Mouse (Mus musculus) cerebellum, postnatal 14 days (tissue): ENCODE measurements around the gene Tshz3.

ENCODE experiments used
- DNase-seq, 2 experiments: peaks; one replicate each; pipeline ENCODE4 v3.0.0; 2021; ENCODE audit warnings: mixed read lengths in 2 of 2

Tshz3 gene

DNA sequence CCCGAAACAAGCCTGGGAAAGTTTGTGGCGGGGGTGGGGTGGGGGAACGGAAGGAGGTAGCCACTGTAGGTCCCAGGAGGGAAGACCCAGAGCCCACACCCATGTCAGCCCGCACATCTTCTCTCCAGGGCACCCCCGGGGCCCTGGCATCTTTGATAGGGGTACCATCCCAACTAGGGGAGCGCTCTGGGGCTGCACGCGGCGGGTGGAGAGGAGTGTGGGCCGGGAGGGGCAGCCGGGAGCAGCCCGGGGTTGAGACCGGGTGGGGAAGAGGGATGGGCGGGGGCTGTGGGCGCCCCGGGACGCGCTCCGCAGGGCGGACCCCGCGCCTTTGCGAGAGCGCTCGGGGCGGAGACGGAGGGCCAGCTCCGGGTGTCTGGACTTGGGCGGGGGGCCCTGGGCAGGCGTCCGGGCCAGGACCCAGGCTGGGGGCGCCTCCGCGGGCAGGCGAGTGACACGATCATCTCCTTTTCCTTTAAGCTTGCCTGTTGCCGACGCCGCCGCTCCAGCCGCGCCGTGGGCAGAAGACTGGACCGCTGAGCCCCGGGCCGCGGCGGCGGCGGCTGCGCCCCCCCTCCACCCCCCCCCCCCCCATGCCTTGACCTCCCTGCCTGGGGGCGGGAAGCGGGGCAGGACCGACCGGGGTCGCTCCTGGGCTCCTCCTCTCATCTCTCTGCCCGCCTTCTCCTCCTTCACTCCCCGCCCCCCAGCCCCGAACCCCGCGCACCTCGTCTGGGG is 631 bp upstream of the Tshz3 start:
- DNase-seq = peak; percentile 66 to 73

DNA sequence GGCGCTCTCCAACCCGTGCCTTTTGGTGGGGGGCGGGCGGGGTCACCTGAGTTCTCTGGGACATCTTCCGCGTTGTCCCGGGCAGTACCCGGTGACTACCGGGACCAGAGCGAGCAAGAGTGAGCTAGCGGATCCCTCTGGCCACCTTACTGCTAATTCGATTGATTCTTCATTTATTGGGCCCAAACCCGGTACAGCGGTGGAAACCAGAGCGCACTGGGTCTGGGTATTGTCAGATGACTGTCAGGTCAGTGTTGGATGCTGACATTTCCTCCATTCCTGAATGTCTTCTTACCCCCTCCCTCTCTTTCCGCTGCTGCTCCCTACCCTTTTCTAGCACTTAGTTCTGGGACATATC is 650 bp downstream of the Tshz3 start:
- DNase-seq = no peak

DNA sequence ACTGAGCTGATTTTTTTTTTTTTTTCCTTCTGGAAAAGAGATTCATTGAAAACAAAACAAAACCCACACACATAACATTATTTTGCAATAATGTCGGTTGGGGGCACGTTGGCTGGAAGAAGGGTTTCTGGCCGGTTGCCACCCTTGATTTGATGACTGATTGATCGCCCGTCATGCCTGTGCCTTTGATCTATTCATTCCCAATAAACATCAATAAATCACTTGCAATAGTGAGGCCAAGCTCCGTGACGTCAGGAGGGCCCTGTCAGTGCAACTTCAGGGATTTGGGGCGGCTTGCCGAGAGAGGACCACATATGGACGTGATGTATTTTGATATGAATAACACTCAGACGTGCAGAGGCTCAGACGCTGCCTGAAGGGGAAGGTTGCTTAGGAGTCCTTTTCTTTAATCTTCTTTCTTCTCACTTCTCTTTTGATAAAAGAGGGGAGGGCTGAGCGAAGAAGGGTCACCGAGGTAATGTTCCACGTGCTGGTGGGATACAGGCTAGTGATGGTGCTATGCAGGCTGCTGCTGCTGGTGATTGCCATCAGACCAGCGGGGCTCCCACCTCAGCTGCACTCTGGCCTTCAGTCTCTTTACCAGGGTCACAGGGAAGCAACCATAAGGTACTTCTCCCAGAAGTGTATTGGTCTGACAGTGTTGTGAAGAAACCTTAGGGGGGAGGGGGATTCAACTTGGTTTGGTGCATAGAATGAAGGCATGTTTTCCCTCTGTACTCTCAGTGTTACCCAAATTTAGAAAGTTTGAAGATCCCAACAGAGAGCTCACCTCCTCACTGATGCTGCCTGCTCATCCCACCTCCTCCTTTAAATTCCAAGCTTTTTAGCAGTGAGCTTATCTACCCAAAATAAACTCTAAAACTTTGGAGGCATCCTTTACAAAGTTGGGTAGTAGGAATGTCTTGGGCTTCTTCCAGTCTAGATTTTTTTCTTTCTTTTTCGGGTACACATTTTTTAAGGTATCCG is 1.4 kb downstream of the Tshz3 start:
- DNase-seq = peak in 1 of 2 experiments; percentile 53

DNA sequence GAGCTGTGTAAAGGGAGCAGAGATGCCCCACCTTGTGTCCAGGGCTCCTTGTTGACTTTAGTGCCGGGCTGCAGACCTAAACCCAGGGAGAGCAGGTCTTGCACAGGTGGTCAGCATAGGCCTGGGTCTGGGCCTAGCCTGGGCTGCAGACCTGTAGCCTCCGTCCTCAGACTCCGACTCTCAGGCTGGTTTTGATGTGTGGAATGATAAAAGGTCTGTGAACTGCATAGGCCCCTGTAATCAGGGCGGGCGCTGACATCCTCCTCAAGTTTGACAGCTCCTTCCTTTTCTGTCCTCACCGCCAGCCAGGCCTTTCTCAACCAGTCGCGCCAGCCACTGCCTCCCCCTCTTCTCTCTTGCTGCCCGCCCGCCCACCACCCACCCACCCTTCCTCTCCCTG is 8.7 kb downstream of the Tshz3 start:
- DNase-seq = no peak

DNA sequence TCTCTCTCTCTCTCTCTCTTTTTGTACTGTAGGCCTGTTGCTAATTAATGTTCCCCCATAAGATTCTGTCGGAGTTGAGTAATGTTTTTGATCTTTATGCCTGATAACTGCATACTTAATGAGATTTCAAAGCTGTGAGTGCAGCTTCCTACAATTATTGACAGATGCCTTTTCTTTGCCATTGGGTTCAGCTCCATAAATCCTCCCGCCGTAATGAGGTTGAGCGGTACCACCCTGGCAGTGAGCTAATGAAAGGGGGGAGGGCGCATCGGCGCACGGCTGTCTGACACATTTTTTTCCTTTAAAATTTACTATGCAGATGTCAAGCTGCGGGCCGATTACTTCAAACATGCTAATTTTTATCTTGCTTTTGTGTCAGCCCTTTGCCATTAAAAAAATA is 9.3 kb downstream of the Tshz3 start:
- no peak for DNase-seq

DNA sequence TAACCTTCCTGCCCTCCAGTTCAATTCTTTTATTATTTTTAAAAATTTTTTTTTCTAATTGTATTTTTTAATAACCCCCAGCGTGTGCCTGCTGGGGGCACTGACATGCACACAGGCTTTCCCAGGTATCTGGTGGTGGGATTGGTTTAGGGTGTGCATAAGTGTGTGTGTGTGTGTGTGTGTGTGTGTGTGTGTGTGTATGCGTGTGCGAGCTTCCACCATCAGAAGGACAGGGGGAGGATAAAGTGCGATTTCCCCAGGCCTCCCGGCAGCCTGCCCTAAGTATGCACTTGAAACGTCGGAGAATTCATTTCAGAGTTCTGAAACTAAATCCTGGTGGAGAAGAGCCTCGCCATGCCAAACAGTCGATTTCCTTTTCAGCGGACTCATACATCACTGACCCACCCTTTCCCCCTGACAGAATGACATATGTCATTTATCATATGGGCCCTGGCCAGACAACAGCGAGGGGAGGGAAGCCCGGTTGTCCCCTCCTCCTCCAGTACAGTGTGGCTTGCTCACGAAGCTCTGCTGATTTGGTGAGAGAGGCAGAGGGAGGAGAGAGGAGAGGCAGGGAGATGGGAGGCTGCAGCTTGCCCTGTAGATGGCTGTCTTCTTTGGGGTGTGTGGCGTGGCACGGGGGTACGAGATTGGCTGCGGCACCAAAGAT is 9.9 kb downstream of the Tshz3 start:
- DNase-seq = peak in 1 of 2 experiments; percentile 31

DNA sequence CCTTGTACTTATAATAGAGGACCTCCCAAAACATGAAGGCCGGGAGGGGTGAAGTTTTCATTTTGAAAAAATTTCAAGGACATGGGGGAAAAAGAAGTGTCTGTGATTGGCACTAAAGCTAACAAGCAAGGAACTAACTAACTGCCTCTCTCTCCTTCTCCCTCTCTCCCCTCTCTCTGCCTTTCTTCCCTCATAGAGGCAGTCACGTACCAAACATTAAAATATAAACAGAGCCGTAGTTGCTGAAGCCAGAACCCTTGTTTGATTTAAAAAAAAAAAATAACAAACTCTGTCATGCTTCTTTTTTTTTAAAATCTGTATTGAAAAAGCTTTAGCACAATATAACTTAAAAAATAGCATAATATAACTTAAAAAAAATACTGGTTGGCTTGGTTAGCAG is 10.9 kb downstream of the Tshz3 start:
- DNase-seq = no peak

DNA sequence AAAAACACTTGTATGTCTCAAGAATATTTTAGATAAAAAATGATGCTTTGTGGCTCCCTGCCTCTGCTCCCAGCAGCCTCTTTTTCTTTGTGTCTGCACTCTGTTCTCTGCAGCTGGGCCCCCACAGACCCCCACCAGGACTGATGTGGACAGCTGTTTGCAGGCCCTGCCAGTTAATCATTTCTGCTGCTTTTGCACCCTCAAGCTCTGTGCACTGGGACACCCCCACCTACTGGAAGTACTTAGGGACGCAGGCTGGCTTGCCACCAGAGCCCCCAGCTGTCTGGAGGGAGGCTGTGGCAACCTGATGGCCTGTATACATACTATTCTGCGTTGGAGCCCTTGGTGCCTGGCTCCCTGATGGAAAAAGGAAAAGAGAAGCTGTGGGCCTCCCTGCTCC is 11.3 kb downstream of the Tshz3 start:
- peak in 1 of 2 experiments; percentile 49 for DNase-seq

DNA sequence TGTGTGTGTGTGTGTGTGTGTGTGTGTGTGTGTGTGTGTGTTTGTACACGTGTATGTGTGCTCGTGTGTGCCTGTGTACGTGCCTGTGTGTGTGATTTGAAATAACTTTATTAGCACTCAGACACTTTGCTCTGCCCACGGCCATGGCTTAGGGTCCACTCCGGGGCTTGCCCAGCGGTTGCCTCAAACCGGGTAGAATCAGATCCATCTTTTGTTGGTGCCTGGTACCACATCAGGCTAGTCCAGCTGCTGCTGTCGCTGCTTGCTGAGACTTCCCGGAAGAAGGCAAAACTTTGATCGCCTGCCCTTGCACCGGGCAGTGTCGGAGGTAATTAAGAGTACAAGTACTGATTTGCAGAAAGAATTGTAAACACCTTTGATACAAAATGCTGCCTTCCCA is 12.1 kb downstream of the Tshz3 start:
- DNase-seq = no peak

DNA sequence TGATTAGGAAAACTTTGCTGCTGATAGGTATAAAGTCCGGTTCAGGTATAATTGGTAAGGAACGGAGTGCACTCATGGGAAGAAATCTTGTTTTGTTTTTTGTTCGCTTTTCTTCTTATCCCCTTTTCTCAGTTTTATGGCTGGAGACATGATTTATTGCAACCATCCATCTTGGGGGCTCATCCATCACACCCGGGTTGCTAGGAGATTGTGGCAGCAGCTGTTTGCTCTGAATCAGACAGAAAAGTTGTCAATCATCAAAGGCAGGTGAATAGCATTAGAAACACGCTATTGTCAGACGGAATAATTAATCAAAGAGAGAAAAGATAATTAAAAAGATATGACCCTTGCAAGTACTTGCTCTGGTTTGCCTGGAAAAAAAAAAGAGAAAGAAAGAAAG is 12.5 kb downstream of the Tshz3 start:
- no peak for DNase-seq

DNA sequence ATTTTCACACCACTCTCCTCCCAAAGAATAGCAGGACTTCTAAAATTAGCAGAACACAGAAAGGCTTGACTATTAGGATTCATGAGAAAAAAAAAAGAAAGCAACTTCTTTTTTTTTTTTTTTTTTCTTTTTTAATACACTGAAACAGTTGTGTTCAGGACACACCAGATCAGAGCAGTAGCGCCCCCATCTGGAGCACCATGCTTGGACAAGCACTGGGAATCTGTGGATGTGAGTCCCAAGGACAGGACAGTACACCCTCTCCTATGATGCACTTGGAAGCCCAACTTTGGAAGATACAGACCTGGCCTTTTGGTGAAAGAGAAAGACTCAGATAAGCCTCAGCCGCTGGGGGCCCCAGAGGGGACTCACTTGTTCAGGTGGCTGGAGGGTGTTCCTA is 13.8 kb downstream of the Tshz3 start:
- peak; percentile 38 to 73 for DNase-seq

DNA sequence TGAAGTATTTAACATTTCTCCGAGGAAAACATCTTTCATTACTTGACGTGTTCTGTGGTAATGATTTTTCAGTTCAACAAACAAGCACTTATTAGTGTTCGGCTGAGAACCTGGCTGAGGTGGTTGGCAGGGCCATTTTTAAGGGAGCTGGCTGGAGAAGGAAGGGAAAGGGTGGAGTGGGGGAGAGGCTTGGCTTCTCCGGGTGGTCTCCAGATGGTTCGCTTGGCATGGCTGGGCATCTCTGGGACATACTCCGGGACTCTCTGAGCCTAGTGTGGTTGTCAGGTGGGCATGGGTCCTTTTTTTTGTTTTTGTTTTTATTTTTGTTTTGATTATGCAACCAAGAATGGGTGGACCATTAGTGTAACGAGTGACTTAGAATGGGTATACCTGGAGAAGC is 16.4 kb downstream of the Tshz3 start:
- DNase-seq = peak in 1 of 2 experiments; percentile 30

DNA sequence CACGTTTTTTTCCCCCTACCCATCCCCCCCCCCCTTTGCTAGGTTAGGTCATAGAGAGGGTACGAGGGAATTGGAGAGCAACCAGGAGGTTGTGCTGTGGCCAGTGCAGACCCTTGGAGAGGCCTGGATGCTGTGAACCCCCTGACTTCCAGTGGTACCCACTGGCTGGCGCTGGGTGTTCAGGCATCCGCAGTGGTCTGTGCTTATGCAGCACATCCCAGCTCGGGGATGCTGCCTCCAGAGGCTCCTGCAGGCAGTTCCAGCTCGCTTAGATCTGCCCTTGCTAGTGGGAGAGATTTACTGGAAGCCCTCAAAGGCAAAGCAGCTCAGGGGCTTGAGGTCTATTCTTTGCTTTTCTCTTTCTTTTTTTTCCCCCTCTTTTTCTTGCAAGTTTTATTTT is 19.3 kb downstream of the Tshz3 start:
- peak in 1 of 2 experiments; percentile 36 for DNase-seq

DNA sequence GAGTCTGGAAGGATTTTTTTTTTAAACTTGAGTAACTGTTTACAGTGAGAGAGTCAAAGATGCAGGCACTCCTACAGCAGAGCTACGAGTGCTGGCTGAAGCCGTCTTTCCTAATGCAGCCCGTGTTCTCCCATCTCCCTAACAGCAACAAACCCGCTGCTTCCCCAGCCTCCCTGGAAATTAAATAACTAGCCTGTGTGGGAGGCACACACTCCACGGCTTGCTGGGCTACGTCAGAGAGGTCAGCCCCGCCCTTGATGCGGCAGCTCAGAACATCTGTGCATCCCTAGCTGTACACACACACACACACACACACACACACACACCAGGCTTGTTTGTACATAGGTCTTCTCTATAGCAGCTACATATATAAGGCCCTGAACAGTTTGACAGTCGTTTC is 22.9 kb downstream of the Tshz3 start:
- DNase-seq = no peak

DNA sequence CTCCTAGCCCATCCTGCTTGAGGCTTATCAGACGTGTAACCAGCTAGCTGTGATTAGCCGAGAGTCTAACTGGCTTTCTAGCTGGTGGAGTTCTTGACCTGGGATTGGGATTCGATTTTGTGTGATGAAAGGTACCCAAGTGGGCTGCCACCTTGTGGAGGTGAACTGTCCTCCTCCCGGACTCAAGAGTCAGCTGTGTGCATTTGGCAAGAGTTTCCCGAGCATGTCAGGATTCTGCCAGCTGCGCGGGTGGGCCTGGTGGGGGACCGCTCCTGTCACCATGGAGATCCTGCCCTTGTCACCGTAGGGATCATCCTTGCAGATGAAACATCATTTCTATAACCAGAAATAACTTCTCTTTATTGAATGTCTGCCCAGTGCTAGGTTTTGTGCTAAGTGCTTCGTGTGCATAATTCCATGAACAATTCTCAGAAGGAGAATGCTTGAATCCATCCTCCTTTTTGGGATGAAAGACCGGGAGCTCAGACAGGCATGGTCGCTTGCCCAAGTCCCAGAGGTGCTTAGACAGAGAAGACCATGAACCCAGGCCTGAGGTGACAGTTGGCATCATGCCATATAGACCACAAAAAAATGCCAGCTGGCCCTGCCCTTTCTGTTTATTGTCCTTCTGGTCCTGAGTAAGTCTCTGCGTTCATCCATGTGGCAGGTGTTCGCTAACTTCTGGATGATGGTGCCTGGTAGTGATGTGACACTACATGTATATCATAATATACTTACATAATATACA is 38.6 kb downstream of the Tshz3 start:
- peak; percentile 57 to 65 for DNase-seq

DNA sequence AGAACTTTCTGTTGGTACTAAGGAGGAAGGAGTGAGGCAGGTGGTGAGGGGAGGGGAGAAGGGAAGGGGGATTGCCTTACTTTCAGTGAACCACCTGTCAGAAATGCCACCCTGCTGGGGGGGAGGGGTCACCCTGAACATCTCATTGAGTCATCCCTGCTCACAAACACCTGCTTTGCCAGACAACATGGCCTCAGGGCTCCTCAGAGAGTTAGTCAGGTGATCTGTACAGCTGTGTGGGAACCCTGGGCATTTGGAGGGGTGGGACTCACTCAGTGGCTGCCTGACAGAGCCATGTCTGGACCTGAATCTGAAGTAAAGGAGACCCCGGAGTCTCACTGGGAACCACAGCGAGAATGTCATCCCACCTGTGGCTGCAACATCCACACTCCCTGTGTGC is 53.6 kb downstream of the Tshz3 start:
- no peak for DNase-seq

DNA sequence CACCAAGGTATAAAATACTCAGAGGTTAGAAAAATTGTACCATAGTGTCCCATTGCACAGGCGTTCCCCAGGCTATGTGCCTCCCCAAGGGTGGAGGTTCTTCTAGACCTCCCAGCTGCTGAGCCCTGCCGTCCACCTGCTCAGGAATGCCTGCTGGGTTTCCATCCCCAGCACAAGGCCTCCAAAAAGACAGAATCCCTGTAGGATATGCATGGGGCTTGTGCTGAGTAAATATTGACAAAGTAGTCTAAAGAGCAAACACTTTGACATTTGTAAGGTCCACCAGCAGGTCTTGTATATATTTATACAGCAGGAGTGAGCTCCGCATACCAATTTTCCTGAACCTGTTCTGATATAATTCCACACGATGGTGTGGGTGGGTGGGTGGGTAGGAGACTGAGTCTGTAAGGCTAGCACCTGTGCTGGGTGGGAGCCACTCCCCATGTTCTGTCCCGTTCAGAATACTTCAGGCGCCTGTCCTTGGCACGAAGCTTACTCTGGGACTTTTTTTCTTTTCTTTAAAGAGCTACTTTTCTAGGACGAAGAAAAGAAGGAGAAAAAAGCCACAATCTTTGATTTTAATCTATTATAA is 69.7 kb downstream of the Tshz3 start:
- no peak for DNase-seq

DNA sequence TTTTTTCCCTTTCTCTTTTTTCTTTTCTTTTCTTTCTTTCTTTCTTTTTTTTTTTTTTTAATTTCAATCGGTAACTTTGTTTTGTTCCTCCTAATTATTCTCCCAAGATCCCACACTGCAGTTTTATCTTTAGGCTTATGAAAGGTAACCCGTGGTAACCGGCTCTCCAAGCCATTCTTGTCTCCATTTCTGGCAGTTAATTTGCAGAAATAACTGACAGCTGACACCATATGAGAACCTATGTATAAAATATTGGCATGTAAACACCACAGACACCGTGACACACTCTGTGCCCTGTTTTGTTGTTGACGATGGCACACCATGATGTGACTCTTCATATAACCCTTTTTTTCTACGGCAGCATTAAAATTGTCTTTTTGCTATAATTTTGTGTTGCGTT is 75.2 kb downstream of the Tshz3 start:
- DNase-seq = no peak

DNA sequence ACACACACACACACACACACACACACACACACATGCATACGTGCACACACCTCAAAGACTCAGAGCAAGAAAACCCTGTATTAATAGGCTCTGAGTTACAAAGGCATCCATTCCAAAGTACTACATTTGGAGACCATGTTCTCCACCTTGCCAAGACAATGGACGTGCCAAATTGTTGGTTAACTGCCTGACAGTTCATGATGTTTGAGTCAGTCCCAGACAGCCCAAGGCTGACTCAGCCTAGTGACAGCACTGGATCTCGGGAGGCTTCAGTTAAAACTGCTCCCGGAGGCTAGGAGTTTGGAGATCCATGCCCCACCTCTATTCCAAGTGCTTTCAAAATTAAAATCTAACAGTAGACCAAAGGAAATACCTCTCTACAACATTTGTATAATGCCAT is 79.0 kb downstream of the Tshz3 start:
- DNase-seq = peak; percentile 15 to 16

DNA sequence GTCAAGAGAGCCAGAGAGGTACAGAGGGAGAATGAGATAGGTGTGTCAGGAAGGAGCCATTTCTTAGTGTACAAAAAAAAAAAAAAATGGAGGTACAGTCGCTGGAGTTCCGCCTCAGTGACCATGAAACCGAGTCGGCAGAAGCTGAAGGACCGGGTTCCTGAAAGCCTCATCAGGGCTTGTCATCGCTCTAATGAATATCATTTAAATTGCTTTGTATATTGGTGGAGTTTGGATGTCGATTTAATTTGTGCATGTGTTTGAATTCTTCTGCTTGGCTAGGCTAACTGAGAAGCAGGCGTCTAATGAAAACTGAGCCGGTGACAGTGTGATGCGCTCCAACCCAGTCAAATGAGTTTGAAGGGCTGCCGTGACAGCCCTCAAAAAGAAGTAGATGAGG is 80.5 kb downstream of the Tshz3 start:
- DNase-seq = no peak

DNA sequence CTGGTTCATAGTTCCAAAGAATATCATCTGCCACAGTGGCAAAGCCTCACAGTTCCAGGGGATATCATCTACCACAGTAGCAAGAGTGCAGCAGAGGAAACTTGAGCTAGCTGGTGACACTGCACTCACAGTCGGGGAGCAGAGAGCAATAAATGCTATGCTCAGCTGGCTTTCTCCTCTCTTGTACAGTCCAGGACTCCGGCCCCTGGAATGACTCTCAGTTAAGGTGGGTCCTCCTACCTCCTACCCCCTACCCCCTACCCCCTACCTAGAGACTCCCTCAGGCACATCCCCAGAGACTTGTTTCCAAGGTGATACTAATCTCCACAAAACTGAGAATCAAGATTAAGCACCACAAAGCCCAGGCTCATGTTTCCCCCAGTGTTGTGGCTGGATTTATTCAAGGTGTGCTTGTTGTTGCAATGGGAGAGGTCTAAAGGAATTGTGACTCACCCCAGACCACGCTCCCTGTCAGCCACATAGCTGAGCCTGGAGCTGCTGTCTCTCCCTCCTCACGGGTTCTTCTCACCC is 86.4 kb downstream of the Tshz3 start:
- no peak for DNase-seq
